Mouse (Mus musculus) stomach, postnatal 0 days (tissue): ENCODE measurements around the gene Ankrd11.

Experiments
- CTCF ChIP-seq: IDR thresholded peaks from 2 replicates; pipeline ENCODE4 v1.5.1; 2016; ENCODE audit warnings: antibody characterized with exemption, low read depth, mild to moderate bottlenecking, moderate library complexity
- EP300 ChIP-seq: optimal IDR thresholded peaks from 2 replicates; pipeline ENCODE3; 2016; ENCODE audit warnings: antibody characterized with exemption

DNA sequence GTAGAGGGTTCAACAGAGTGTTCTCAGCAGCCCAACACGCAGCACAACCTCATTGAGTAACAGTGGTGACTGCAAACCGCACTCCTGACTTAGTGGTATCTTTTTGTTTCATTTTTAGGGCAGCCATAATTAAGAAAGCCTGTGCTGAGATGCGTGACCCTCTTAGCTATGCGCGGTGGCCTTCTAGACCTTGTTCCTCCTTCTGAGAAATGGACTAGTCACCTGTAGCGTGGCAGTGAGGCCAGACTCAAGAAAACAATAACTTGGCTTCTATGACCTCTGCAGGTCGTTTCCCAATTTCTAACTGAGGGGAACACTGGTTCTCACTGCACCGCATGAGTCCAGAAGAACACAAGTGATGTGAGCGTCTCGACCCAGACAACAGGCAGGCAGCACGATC, 137.6 kb downstream of the Ankrd11 start:
- TF ChIP-seq CTCF (no peak), EP300 (no peak)
